Mouse (Mus musculus) neural tube, embryonic 11.5 days (tissue): ENCODE results near the gene Unk. TPM values are rescaled to one million over a fixed set of nuclear protein-coding genes. Genes with fewer than 3 reads are reported as not detected.

Source experiments
- ATAC-seq: fragments of 200-750 bp; cut with Nextera tagmentation; 2 replicates; pipeline ENCODE4 v1.8.0; 2017; ENCODE audit warnings: moderate number of reproducible peaks, mild to moderate bottlenecking, moderate TSS enrichment, moderate library complexity; ENCODE audit not compliant: insufficient read depth, low FRiP score, low TSS enrichment
- DNase-seq: peaks from one replicate; pipeline ENCODE4 v3.0.0-alpha.2; 2015; ENCODE audit warnings: low spot score
- H3K27ac ChIP-seq: fragments of 300-500 bp; sonication (generic); 2 replicates; pipeline ENCODE4 v1.5.1; 2014; ENCODE audit warnings: low read depth, mild to moderate bottlenecking, low read length
- H3K27me3 ChIP-seq: fragments of 300-500 bp; sonication (generic); 2 replicates; pipeline ENCODE4 v1.6.1; 2014; ENCODE audit warnings: mild to moderate bottlenecking, low read length, mixed read lengths; ENCODE audit not compliant: control insufficient read depth, insufficient read depth
- H3K36me3 ChIP-seq: fragments of 300-500 bp; sonication (generic); 2 replicates; pipeline ENCODE4 v1.6.1; 2014; ENCODE audit warnings: mild to moderate bottlenecking, low read length, moderate library complexity, mixed read lengths; ENCODE audit not compliant: control insufficient read depth, insufficient read depth
- H3K4me1 ChIP-seq: fragments of 300-500 bp; sonication (generic); 2 replicates; pipeline ENCODE4 v1.6.1; 2014; ENCODE audit warnings: low read length, mixed read lengths; ENCODE audit not compliant: control insufficient read depth, insufficient read depth
- H3K4me2 ChIP-seq: fragments of 300-500 bp; sonication (generic); 2 replicates; pipeline ENCODE4 v1.6.1; 2014; ENCODE audit warnings: low read depth, mild to moderate bottlenecking, moderate library complexity
- H3K4me3 ChIP-seq: fragments of 300-500 bp; sonication (generic); 2 replicates; pipeline ENCODE4 v1.5.1; 2014; ENCODE audit warnings: low read depth, low read length
- H3K9ac ChIP-seq: fragments of 300-500 bp; sonication (generic); 2 replicates; pipeline ENCODE4 v1.6.1; 2014; ENCODE audit warnings: mild to moderate bottlenecking, low read length
- H3K9me3 ChIP-seq: fragments of 300-500 bp; sonication (generic); 2 replicates; pipeline ENCODE4 v1.6.1; 2016; ENCODE audit warnings: low read length; ENCODE audit not compliant: control insufficient read depth
- WGBS: fragments of 180-500 bp; shearing (Covaris S2); extraction: QIAGEN DNeasy Blood & Tissue Kit; methylation state at CpG from one replicate; pipeline ENCODE4 v1.1.7; 2014; 5-methylcytosine and 5-hydroxymethylcytosine counted together
- polyA plus RNA-seq: library from polyadenylated mRNA; unstranded; fragments of >200 nt; fragmentation: Nextera tagmentation; extraction: Ambion mirVana; gene quantifications from 2 replicates; pipeline ENCODE4 v1.2.1, GENCODE M21; 2014

Unk gene
- polyA plus RNA-seq, 1 experiment from 2014 or later = 30.3 TPM

DNA sequence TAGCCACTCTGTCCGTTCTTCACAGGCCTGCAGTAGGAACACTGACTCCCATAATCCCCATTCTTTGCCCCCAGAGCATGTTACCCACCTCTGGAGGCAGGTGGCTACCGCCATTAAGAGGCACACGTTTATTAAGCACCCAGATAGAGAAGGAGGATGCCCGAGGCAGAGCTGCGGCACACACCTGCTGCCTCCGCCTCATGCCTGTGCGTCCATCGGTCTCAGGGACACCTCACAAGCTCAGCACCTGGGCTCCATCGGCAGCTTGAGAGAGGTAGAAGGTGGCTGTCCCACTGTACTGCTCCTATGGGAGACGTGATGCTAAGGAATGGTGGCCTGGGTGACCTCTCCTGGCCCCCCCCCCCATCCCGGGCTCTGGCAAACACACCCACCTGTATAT, 21.7 kb upstream of the Unk start:
- peaks cover 14% of the 10 kb centered on the region for H3K4me1 ChIP-seq

DNA sequence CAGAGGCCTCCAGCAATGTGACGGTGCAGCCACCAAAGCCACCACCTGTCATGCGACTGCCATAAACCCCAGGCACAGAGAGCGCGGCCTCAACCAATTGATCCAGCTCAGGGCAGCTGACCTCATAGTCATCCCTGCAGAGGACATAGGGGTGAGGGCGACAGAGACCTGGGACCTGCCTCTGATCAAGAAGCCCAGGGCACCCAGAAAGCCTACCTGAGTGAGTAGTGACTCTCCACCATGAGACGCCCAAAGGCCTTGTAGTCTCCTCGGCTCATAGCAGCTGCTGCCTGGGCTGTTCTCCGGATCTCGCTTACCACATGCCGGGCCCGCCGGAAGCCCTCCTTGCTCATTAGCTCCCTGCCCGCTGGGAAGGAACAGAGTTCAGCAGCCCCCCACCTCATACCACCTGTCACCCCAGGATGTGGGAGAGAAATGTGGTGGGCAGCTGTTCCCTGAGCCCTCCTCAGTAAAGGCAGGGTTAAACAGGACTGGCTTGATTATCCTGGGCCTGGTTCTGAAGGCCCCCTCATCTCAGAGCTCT, 21.2 kb upstream of the Unk start:
- H3K9me3 ChIP-seq = no peaks in the 10 kb centered on the region
- H3K4me2 ChIP-seq = no peak overlapping the region
- no peak overlapping the region for H3K4me3 ChIP-seq
- peaks cover 14% of the 10 kb centered on the region for H3K4me1 ChIP-seq
- ATAC-seq (no peak), DNase-seq (no peak)
- peaks cover 2% of the 10 kb centered on the region; the same call in 1 of the 2 replicates for H3K36me3 ChIP-seq
- WGBS = 90% methylated on average over 13 of the region's 13 CpGs
- H3K27ac ChIP-seq = no peak overlapping the region
- H3K9ac ChIP-seq = no peak overlapping the region
- H3K27me3 ChIP-seq = no peaks in the 10 kb centered on the region

More for the DNA sequence above, 21.7 kb upstream of the Unk start:
- Histone ChIP-seq H3K27ac (no peak overlapping the region), H3K36me3 (peaks cover 2% of the 10 kb centered on the region; the same call in 1 of the 2 replicates), H3K9me3 (no peaks in the 10 kb centered on the region), H3K4me3 (no peak overlapping the region), H3K4me2 (no peak overlapping the region), H3K27me3 (no peaks in the 10 kb centered on the region), H3K9ac (no peak overlapping the region)
- no peak for DNase-seq
- ATAC-seq = no peak
- 95% methylated on average over 11 of the region's 11 CpGs for WGBS

DNA sequence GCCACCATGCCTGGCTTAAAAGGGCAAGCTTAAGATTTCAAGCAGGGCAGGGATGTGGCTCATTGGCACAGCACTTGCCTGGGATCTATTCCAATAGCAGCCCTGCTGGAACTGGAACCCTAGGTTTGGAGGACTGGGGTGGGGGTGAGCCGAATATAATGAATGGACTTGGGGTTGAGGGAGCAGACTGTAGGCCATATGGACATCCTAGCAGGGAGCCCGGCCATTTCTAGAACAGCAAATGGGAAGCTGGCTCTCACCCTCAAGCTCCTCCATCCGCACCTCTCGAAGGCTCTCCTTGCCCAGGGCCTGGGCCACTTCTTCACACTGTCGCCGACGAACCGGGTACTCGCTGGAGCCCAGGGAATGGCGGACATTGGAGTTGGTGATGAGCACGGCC, 20.5 kb upstream of the Unk start:
- no peak overlapping the region for H3K27ac ChIP-seq
- no peak overlapping the region for H3K4me2 ChIP-seq
- ATAC-seq = no peak
- H3K9ac ChIP-seq = no peak overlapping the region
- peaks cover 2% of the 10 kb centered on the region; the same call in 1 of the 2 replicates for H3K36me3 ChIP-seq
- no peaks in the 10 kb centered on the region for H3K27me3 ChIP-seq
- peaks cover 14% of the 10 kb centered on the region for H3K4me1 ChIP-seq
- 97% methylated on average over 11 of the region's 11 CpGs for WGBS
- H3K9me3 ChIP-seq = no peaks in the 10 kb centered on the region
- H3K4me3 ChIP-seq = no peak overlapping the region
- no peak for DNase-seq

DNA sequence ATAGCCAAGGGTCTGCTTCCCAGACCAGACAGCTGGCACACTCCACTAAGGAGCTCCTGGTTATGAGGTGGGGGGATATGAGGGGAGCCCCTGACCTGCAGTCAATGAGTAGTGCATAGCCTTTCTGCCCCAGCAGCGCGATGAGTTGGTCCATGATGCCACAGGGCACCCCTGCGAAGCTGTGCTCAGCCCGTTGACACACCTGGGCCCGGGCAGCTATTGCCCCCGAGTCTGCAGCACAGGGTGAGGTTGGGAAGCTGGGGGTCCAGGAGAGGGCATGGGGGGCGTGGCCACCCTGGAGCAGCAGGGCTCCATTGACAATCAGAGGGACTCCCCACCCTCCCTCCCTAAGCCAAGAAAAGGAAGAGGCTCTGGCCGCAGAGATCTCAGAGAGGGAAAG, 20.0 kb upstream of the Unk start:
- Histone ChIP-seq H3K27ac (no peak overlapping the region), H3K4me2 (no peak overlapping the region), H3K4me1 (peaks cover 13% of the 10 kb centered on the region), H3K9me3 (no peaks in the 10 kb centered on the region), H3K27me3 (no peaks in the 10 kb centered on the region), H3K9ac (no peak overlapping the region), H3K36me3 (peaks cover 2% of the 10 kb centered on the region; the same call in 1 of the 2 replicates), H3K4me3 (no peak overlapping the region)
- WGBS = 90% methylated on average over 8 of the region's 8 CpGs
- DNase-seq (no peak), ATAC-seq (no peak)

DNA sequence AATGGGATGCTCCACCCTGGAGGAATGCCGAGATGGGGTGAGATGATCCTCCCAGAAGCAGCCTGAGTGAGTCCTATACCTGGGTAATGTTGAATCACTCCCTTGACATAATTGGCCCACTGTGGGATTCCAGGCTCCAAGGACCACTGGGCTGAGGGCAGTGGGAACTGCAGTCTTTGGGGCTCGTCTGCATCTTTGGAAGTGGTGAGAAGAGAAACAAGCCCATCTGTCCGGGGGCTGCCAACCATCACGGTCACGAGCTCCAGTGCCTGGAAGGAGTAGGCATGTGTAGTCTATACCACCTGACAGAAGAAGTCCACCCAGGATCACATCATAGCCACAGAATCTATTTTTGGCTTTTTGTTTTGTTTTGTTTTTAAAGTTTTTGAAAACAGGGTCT, 19.2 kb upstream of the Unk start:
- Histone ChIP-seq H3K4me3 (no peak overlapping the region), H3K27me3 (no peaks in the 10 kb centered on the region), H3K9me3 (no peaks in the 10 kb centered on the region), H3K4me2 (no peak overlapping the region), H3K27ac (no peak overlapping the region), H3K9ac (no peak overlapping the region), H3K36me3 (peaks cover 2% of the 10 kb centered on the region; the same call in 1 of the 2 replicates), H3K4me1 (peaks cover 9% of the 10 kb centered on the region)
- DNase-seq = no peak
- ATAC-seq = no peak
- 87% methylated on average over 5 of the region's 5 CpGs for WGBS

DNA sequence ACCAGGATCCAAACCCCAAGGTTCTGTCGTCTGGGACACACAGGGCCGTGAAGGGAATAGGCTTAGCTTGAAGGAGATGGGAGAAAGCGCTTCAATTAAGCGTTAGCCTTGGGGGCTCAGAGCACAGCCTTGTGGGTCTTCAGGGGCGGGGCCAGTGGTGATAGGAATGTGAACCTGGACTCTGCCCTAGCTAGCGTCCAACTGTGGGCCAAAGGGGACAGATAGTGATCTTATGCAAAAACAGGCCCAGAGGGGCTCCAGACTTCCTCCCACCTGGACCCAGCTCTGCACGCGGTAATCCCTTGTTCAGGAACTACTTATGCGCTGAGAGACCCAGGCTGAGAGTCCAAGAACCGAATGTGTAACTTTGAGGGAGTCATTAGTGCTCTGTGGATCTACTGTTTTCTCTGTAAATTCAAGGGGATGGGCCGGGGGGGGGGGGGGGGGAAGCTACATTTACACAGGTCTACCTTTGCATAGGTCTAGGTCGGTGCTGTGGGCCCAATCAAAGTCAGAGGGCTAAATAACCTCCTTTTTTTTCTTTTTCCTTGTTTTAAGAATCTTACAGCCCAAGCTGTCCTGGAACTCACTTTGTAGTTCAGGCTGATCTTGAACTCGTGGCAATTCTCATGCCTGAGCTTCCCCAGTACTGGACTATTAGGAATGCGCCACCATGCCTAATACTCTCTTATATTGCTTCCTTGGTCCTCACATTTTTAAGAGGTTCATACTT, 18.4 kb upstream of the Unk start:
- no peak; the same call in 1 of the 2 replicates for ATAC-seq

DNA sequence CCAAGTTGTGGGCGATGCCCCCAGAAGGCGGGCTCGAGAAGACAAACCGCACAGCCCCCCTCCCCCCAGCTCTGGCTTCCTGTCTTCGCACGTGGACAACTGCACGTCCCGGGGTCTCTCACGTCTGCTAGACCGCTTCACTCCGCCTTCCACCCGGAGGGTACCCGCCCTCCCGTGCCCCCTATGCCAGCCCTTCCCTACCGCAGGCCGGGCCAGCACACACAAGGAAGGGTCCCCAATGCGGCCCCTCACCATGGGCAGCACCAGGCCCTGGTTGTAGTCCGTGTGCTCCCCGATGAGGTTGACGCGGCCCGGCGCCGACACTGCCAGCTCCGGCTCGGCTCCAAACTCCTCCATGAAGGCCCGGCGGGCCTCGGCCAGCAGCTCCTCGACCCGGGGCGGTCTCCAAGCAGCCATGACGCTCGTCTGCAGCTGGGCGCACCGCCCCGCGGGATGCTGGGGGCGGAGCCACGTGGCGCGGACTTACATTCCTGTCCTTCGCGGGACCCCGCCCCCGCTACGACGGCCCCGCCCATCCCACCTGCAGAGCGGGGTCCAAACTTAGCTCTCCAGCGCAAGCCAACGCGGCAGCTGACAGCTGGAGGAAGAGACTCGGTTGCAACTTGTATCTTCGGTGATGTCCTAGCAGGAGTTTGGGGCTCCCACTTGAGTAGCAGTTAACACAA, 17.7 kb upstream of the Unk start, which contains the start of gene Galk1:
Galk1 (minus strand) TSS at position 458 of the 686 bp plus-strand sequence.
- H3K36me3 ChIP-seq = peaks cover 2% of the 10 kb centered on the region; the same call in 1 of the 2 replicates
- peaks cover 9% of the 10 kb centered on the region for H3K4me1 ChIP-seq
- H3K4me2 ChIP-seq = peak within 1 kb of the TSS; percentile 87
- ATAC-seq (peak; percentile 76), DNase-seq (peak; percentile 94)
- under 1% methylated on average over 55 of the region's 55 CpGs for WGBS
- peak within 1 kb of the TSS; percentile 78 for H3K27ac ChIP-seq
- peak within 1 kb of the TSS; percentile 64 for H3K4me3 ChIP-seq
- H3K9ac ChIP-seq = peak within 1 kb of the TSS; percentile 80
- H3K9me3 ChIP-seq = no peaks in the 10 kb centered on the region
- no peaks in the 10 kb centered on the region for H3K27me3 ChIP-seq

More for the DNA sequence above, 18.4 kb upstream of the Unk start:
- 30% methylated on average over 14 of the region's 14 CpGs for WGBS
- peaks cover 2% of the 10 kb centered on the region; the same call in 1 of the 2 replicates for H3K36me3 ChIP-seq
- peak overlapping the region; percentile 80 for H3K9ac ChIP-seq
- peak overlapping the region; percentile 64 for H3K4me3 ChIP-seq
- DNase-seq = no peak
- H3K27ac ChIP-seq = no peak overlapping the region
- H3K4me2 ChIP-seq = peak overlapping the region; percentile 87
- H3K27me3 ChIP-seq = no peaks in the 10 kb centered on the region
- H3K4me1 ChIP-seq = peaks cover 9% of the 10 kb centered on the region
- no peaks in the 10 kb centered on the region for H3K9me3 ChIP-seq

DNA sequence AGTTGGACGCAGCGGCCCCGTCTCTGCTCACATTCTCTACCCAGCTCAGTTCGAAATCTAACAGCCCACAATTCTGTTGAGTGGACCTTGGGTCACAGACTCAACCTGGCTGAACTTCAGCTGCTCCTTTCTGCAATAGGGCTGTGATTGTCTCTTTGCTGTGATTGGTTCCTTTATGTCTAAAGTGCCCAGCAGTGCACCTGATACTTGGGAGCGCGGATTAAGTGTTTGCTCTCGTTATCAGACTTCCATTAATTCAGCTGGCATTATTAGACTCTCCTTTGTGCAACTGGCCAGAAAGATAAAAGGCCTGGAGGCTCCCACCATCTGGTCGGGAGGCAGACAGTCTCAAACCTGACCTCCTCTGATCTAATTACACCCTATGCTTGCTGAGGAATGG, 15.3 kb upstream of the Unk start:
- H3K27me3 ChIP-seq = no peaks in the 10 kb centered on the region
- H3K4me3 ChIP-seq = no peak overlapping the region
- no peak overlapping the region for H3K4me2 ChIP-seq
- 69% methylated on average over 8 of the region's 8 CpGs for WGBS
- H3K4me1 ChIP-seq = peaks cover 9% of the 10 kb centered on the region
- no peak overlapping the region for H3K27ac ChIP-seq
- DNase-seq = no peak
- no peak for ATAC-seq
- H3K36me3 ChIP-seq = no peaks in the 10 kb centered on the region
- no peaks in the 10 kb centered on the region for H3K9me3 ChIP-seq
- H3K9ac ChIP-seq = no peak overlapping the region
